8 mouse cellular contexts compared by ENCODE assay signal in genomic region chr8:99415966-99416781, GRCm38 (mm10). TPM values are rescaled to one million over a fixed set of nuclear protein-coding genes. Genes with fewer than 3 reads are reported as not detected.
A peak's percentile ranks its signal among the peaks of the same experiment; 100 is the strongest.
DNase-seq lines count a peak whose midpoint lies in the region; ATAC-seq and TF ChIP-seq lines count a peak whose summit lies in the region.

Gene Cdh8, minus strand, starts transcription at chr8:99416471.

- no peak within 1 kb of the TSS for H3K9ac ChIP-seq in heart, adult 2 months (ENCODE audit: low read depth, low read length)
- no peak within 1 kb of the TSS for H3K9ac ChIP-seq in stomach, postnatal 0 days (ENCODE audit: low read length)

- no peak for TF ChIP-seq CTCF in heart, adult 2 months (IDR thresholded peaks at IDR 0.05)
- no peak for TF ChIP-seq CTCF in stomach, postnatal 0 days (IDR thresholded peaks at IDR 0.05; ENCODE audit: low read depth)
- TF ChIP-seq CTCF in thymus, adult 2 months (IDR thresholded peaks at IDR 0.05; ENCODE audit: borderline replicate concordance, control insufficient read depth, extremely low read depth, insufficient read depth, low read length, poor library complexity) = no peak

- no peak within 1 kb of the TSS for H3K27ac ChIP-seq in heart, adult 2 months
- H3K27ac ChIP-seq in midbrain, embryonic 10.5 days (replicated peaks) = peak within 1 kb of the TSS; percentile 85
- H3K27ac ChIP-seq in stomach, postnatal 0 days (replicated peaks) = no peak within 1 kb of the TSS
- H3K27ac ChIP-seq in thymus, adult 2 months (ENCODE audit: control insufficient read depth, insufficient read depth, low read length) = no peak within 1 kb of the TSS

- intact Hi-C loops in heart, adult 2 months (cut with DNase I) = no loop called here
- intact Hi-C loops in heart, postnatal 25 days (cut with DNase I) = no loop called here

- no peaks in the 10 kb centered on the region for H3K9me3 ChIP-seq in midbrain, embryonic 10.5 days (replicated peaks)
- no peaks in the 10 kb centered on the region for H3K9me3 ChIP-seq in stomach, postnatal 0 days (ENCODE audit: control insufficient read depth, low read length)

- 2% methylated on average over 58 of the region's 58 CpGs for WGBS in heart, adult 2 months
- WGBS in midbrain, embryonic 10.5 days = under 1% methylated on average over 58 of the region's 58 CpGs
- 1% methylated on average over 58 of the region's 58 CpGs for WGBS in stomach, postnatal 0 days
- 13% methylated on average over 58 of the region's 58 CpGs for WGBS in thymus, adult 2 months

- H3K4me2 ChIP-seq in stomach, postnatal 0 days (replicated peaks; ENCODE audit: low read depth) = peak within 1 kb of the TSS; percentile 58

- no peak for TF ChIP-seq POLR2A in heart, adult 2 months (IDR thresholded peaks at IDR 0.05; ENCODE audit: insufficient read depth, low read depth, low read length)
- no peak for TF ChIP-seq POLR2A in thymus, adult 2 months (IDR thresholded peaks at IDR 0.05; ENCODE audit: control insufficient read depth, extremely low read depth, insufficient read depth, low read length, poor library complexity)

- peaks cover 2% of the 10 kb centered on the region; the same call in 1 of the 2 replicates for H3K27me3 ChIP-seq in heart, adult 2 months (ENCODE audit: control insufficient read depth, insufficient read depth, low read length)
- H3K27me3 ChIP-seq in midbrain, embryonic 10.5 days (ENCODE audit: low read depth, poor library complexity, severe bottlenecking) = peaks cover 71% of the 10 kb centered on the region
- H3K27me3 ChIP-seq in stomach, postnatal 0 days (ENCODE audit: control insufficient read depth, insufficient read depth, low read length) = peaks cover 9% of the 10 kb centered on the region; the same call in 1 of the 2 replicates
- H3K27me3 ChIP-seq in thymus, adult 2 months (ENCODE audit: control insufficient read depth, insufficient read depth, low read length) = no peaks in the 10 kb centered on the region

- H3K4me1 ChIP-seq in heart, adult 2 months (ENCODE audit: control insufficient read depth, insufficient read depth, low read length) = no peaks in the 10 kb centered on the region
- peaks cover 48% of the 10 kb centered on the region for H3K4me1 ChIP-seq in midbrain, embryonic 10.5 days
- no peaks in the 10 kb centered on the region for H3K4me1 ChIP-seq in stomach, postnatal 0 days (replicated peaks; ENCODE audit: control insufficient read depth, insufficient read depth)
- H3K4me1 ChIP-seq in thymus, adult 2 months (replicated peaks; ENCODE audit: control insufficient read depth, insufficient read depth, low read length) = no peaks in the 10 kb centered on the region

- no peaks in the 10 kb centered on the region for H3K36me3 ChIP-seq in heart, adult 2 months (ENCODE audit: control insufficient read depth, insufficient read depth, low read length)
- H3K36me3 ChIP-seq in midbrain, embryonic 10.5 days = no peaks in the 10 kb centered on the region
- no peaks in the 10 kb centered on the region for H3K36me3 ChIP-seq in stomach, postnatal 0 days (ENCODE audit: control insufficient read depth, insufficient read depth, low read length)
- no peaks in the 10 kb centered on the region for H3K36me3 ChIP-seq in thymus, adult 2 months (ENCODE audit: control insufficient read depth, insufficient read depth, low read length)

- peak within 1 kb of the TSS; percentile 6; the same call in 1 of the 2 replicates for H3K4me3 ChIP-seq in heart, adult 2 months
- H3K4me3 ChIP-seq in midbrain, embryonic 10.5 days = peak within 1 kb of the TSS; percentile 76
- H3K4me3 ChIP-seq in stomach, postnatal 0 days (ENCODE audit: low read depth, low read length) = peak within 1 kb of the TSS; percentile 35
- H3K4me3 ChIP-seq in thymus, adult 2 months (ENCODE audit: control insufficient read depth, insufficient read depth, low read length) = no peak within 1 kb of the TSS

- TF ChIP-seq EP300 in heart, adult 2 months (IDR thresholded peaks at IDR 0.05; ENCODE audit: insufficient read depth, low read depth, low read length) = no peak
- no peak for TF ChIP-seq EP300 in stomach, postnatal 0 days (optimal IDR thresholded peaks at IDR 0.05)

- peak; percentile 15 to 18 for DNase-seq in heart, adult 2 months
- DNase-seq in heart, postnatal 25 days (ENCODE audit: low spot score) = no peak
- peak; percentile 91 for DNase-seq in cerebellum, postnatal 25 days
- peak; percentile 61 to 71 for DNase-seq in frontal cortex, postnatal 25 days (ENCODE audit: low spot score in 2 of 2)
- peak; percentile 76 to 82 for DNase-seq in layer of hippocampus, adult 8-10 months (ENCODE audit: low spot score in 2 of 2)
- DNase-seq in midbrain, embryonic 10.5 days (ENCODE audit: low spot score) = peak; percentile 80
- peak; percentile 34 for DNase-seq in stomach, postnatal 0 days (ENCODE audit: low spot score)
- DNase-seq in thymus, adult 2 months = no peak

- ATAC-seq in stomach, postnatal 0 days (ENCODE audit: low FRiP score, low TSS enrichment) = no peak; the same call in 1 of the 2 replicates

- no peaks in the 10 kb centered on the region for H3K79me2 ChIP-seq in heart, adult 2 months (replicated peaks; ENCODE audit: control insufficient read depth, insufficient read depth, low read length)

RNA-seq across cellular contexts. Expression of gene Cdh8, which starts in this region (rescaled TPM):
- total RNA-seq in heart, adult 2 months (2021) = under 1 TPM; 0.34 to 0.42 TPM
- 0.08 and 0.38 TPM in 2 replicates for polyA plus RNA-seq in heart, adult 2 months (2012; rRNA removed)
- under 1 TPM; 0.34 to 0.36 TPM for total RNA-seq in heart, postnatal 25 days (2021)
- total RNA-seq in layer of hippocampus, adult 8-10 months (2022) = 10 to 100 TPM; 66.8 to 75.8 (median 74.4) TPM
- 8.7 and 12.9 TPM in 2 replicates for polyA plus RNA-seq in midbrain, embryonic 10.5 days (2016; fragmentation: Nextera tagmentation; extraction: Ambion mirVana)
- polyA plus RNA-seq in stomach, postnatal 0 days (2015; fragmentation: Nextera tagmentation; extraction: Ambion mirVana) = 0.16 and 0.24 TPM in 2 replicates
- polyA plus RNA-seq in thymus, adult 2 months (2012; rRNA removed) = 0.22 and 0.23 TPM in 2 replicates

Comparison
In these comparisons a context has a peak if more than half of its experiments do, and no peak if none do; other contexts are left out.
1. RNA of gene Cdh8 (total RNA-seq): 66.8 to 75.8 TPM in layer of hippocampus, adult 8-10 months; 0.34 to 0.42 TPM in heart, adult 2 months and 0.34 to 0.36 TPM in heart, postnatal 25 days; every median in the first group is over 10 times any median in the second.
2. Peak in DNase-seq and H3K4me3 ChIP-seq in heart, adult 2 months; RNA of the gene not detected or under 1 TPM.
3. Peak in DNase-seq, H3K4me3 ChIP-seq and H3K4me2 ChIP-seq in stomach, postnatal 0 days; RNA of the gene not detected or under 1 TPM.
4. DNase-seq: peak in cerebellum, postnatal 25 days (2 of 2), frontal cortex, postnatal 25 days (2 of 2), layer of hippocampus, adult 8-10 months (2 of 2) and midbrain, embryonic 10.5 days (single experiment); none in heart, postnatal 25 days (single experiment) and thymus, adult 2 months (single experiment).